Mouse (Mus musculus): ENCODE results near the gene Gm3336. TPM values are rescaled to one million over a fixed set of nuclear protein-coding genes. Genes with fewer than 3 reads are reported as not detected.

Gm3336 gene
- polyA plus RNA-seq, 1 experiment from 2014 or later = not detected

- 19% methylated on average over 50 of the region's 50 CpGs for WGBS (ENCODE audit: insufficient replicate concordance)
These were observed 36.7 kb downstream of the Gm3336 start for GRCm38 (mm10) chr8:70754871-70755660.

GRCm38 (mm10) chr8:70755661-70756475 is 37.5 kb downstream of the Gm3336 start:
- H3K9ac ChIP-seq = peak overlapping the region; percentile 78; the same call in 1 of the 2 replicates
- H3K27ac ChIP-seq = no peak overlapping the region
- no peak for ATAC-seq
- 77% methylated on average over 24 of the region's 24 CpGs for whole genome bisulfite sequencing (ENCODE audit: insufficient replicate concordance)
- peaks cover 29% of the 10 kb centered on the region for H3K36me3 ChIP-seq
- H3K4me3 ChIP-seq = peak overlapping the region; percentile 73; the same call in 1 of the 2 replicates
- H3K4me1 ChIP-seq = peaks cover 70% of the 10 kb centered on the region
- H3K27me3 ChIP-seq (replicated peaks) = no peaks in the 10 kb centered on the region
- H3K9me3 ChIP-seq (replicated peaks) = no peaks in the 10 kb centered on the region
- peak overlapping the region; percentile 97 for H3K4me2 ChIP-seq

More at GRCm38 (mm10) chr8:70754871-70755660, 36.7 kb downstream of the Gm3336 start:
- peaks cover 5% of the 10 kb centered on the region for H3K27me3 ChIP-seq (replicated peaks)
- H3K36me3 ChIP-seq = peaks cover 29% of the 10 kb centered on the region
- peak overlapping the region; percentile 73 for H3K4me3 ChIP-seq
- H3K4me1 ChIP-seq = peaks cover 65% of the 10 kb centered on the region
- H3K9me3 ChIP-seq (replicated peaks) = no peaks in the 10 kb centered on the region
- H3K27ac ChIP-seq = peak overlapping the region; percentile 61
- peak; percentile 11; the same call in 1 of the 2 replicates for ATAC-seq
- peak overlapping the region; percentile 97 for H3K4me2 ChIP-seq
- peak overlapping the region; percentile 78 for H3K9ac ChIP-seq

DNA sequence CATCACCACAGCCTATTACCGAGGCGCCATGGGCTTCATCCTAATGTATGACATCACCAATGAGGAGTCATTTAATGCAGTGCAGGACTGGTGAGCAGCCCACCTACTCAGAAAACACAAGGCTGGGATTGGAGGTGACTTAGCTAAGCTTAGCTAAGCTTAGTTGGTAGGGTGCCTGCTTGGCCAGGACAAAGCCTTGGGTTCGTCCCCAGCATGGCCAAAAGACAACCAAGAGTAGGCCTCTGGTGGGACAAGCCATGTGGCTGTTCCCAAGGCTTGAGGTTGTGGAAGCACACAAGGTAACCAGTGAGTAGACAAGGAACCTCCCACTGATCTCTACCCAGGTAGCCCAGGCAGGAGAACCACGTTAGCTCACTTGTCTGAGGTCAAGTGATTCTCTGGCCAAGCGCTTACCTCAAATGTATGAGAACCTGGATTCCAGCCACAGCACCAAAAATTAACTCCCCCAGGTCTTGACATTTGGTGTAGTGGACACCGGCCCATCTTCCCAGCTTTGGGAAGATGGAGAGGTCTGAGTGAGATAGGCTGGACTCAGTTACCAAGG is 38.2 kb downstream of the Gm3336 start:
- H3K4me2 ChIP-seq = no peak overlapping the region
- H3K27me3 ChIP-seq (replicated peaks) = no peaks in the 10 kb centered on the region
- WGBS (ENCODE audit: insufficient replicate concordance) = 85% methylated on average over 6 of the region's 6 CpGs
- peak overlapping the region; percentile 26; the same call in 1 of the 2 replicates for H3K27ac ChIP-seq
- H3K9me3 ChIP-seq (replicated peaks) = no peaks in the 10 kb centered on the region
- peaks cover 29% of the 10 kb centered on the region for H3K36me3 ChIP-seq
- no peak overlapping the region for H3K4me3 ChIP-seq
- no peak for ATAC-seq
- peaks cover 76% of the 10 kb centered on the region for H3K4me1 ChIP-seq
- no peak overlapping the region for H3K9ac ChIP-seq

- WGBS (ENCODE audit: insufficient replicate concordance) = 72% methylated on average over 22 of the region's 22 CpGs
- H3K27me3 ChIP-seq (replicated peaks) = no peaks in the 10 kb centered on the region
- no peak overlapping the region for H3K27ac ChIP-seq
- no peak for ATAC-seq
- H3K4me3 ChIP-seq = no peak overlapping the region
- H3K9ac ChIP-seq = no peak overlapping the region
- H3K36me3 ChIP-seq = peaks cover 31% of the 10 kb centered on the region
- no peaks in the 10 kb centered on the region for H3K9me3 ChIP-seq (replicated peaks)
- H3K4me2 ChIP-seq = no peak overlapping the region; the same call in 1 of the 2 replicates
- peaks cover 80% of the 10 kb centered on the region for H3K4me1 ChIP-seq
These were observed 39.4 kb downstream of the Gm3336 start for GRCm38 (mm10) chr8:70757523-70758307.

GRCm38 (mm10) chr8:70758308-70758615 is 39.9 kb downstream of the Gm3336 start:
- no peak overlapping the region for H3K27ac ChIP-seq
- ATAC-seq = no peak
- peaks cover 34% of the 10 kb centered on the region for H3K36me3 ChIP-seq
- H3K4me3 ChIP-seq = no peak overlapping the region
- H3K4me1 ChIP-seq = peaks cover 80% of the 10 kb centered on the region
- no peaks in the 10 kb centered on the region for H3K27me3 ChIP-seq (replicated peaks)
- no peaks in the 10 kb centered on the region for H3K9me3 ChIP-seq (replicated peaks)
- H3K9ac ChIP-seq = no peak overlapping the region
- peak overlapping the region; percentile 99; the same call in 1 of the 2 replicates for H3K4me2 ChIP-seq
- WGBS (ENCODE audit: insufficient replicate concordance) = 86% methylated on average over 7 of the region's 7 CpGs

GRCm38 (mm10) chr8:70758616-70759561 is 40.5 kb downstream of the Gm3336 start:
- ATAC-seq = no peak
- H3K27me3 ChIP-seq (replicated peaks) = no peaks in the 10 kb centered on the region
- H3K4me3 ChIP-seq = peak overlapping the region; percentile 76; the same call in 1 of the 2 replicates
- peak overlapping the region; percentile 99 for H3K4me2 ChIP-seq
- peaks cover 34% of the 10 kb centered on the region for H3K36me3 ChIP-seq
- H3K27ac ChIP-seq = peak overlapping the region; percentile 93
- H3K9me3 ChIP-seq (replicated peaks) = no peaks in the 10 kb centered on the region
- 70% methylated on average over 19 of the region's 19 CpGs for WGBS (ENCODE audit: insufficient replicate concordance)
- H3K9ac ChIP-seq = peak overlapping the region; percentile 37; the same call in 1 of the 2 replicates
- peaks cover 80% of the 10 kb centered on the region for H3K4me1 ChIP-seq

DNA sequence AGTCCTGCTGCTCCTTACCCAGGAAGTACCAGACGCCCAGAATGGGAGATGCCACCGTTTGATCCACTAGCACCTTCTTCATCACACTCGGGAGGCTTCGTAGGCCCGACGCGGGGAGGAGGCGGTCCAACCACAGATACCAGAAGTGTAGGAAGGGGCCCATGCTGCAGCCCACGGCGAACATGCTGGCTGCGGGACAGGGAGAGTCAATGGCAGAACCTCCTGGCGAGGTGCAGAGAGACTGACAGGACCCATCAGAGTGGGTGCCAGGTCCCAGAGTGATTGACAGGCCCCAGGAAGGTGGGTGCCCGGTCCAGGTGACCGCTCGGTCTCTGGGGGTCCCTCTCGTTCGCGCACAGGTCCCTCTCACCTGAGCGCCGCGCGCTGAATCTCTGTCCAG is 42.0 kb downstream of the Gm3336 start:
- under 1% methylated on average over 22 of the region's 22 CpGs for WGBS (ENCODE audit: insufficient replicate concordance)
- H3K27ac ChIP-seq = peak overlapping the region; percentile 93
- peaks cover 82% of the 10 kb centered on the region for H3K4me1 ChIP-seq
- no peaks in the 10 kb centered on the region for H3K27me3 ChIP-seq (replicated peaks)
- peak overlapping the region; percentile 99 for H3K4me2 ChIP-seq
- H3K36me3 ChIP-seq = peaks cover 34% of the 10 kb centered on the region
- H3K9ac ChIP-seq = peak overlapping the region; percentile 91
- H3K9me3 ChIP-seq (replicated peaks) = no peaks in the 10 kb centered on the region
- peak; percentile 0; the same call in 1 of the 2 replicates for ATAC-seq
- peak overlapping the region; percentile 76 for H3K4me3 ChIP-seq

GRCm38 (mm10) chr8:70760775-70761406 is 42.5 kb downstream of the Gm3336 start, which contains the start of gene Mpv17l2:
TSS of gene Mpv17l2 (minus strand) at chr8:70760946.
- peak within 1 kb of the TSS; percentile 91 for H3K9ac ChIP-seq
- peak within 1 kb of the TSS; percentile 93 for H3K27ac ChIP-seq
- peak within 1 kb of the TSS; percentile 99 for H3K4me2 ChIP-seq
- no peaks in the 10 kb centered on the region for H3K9me3 ChIP-seq (replicated peaks)
- H3K4me1 ChIP-seq = peaks cover 82% of the 10 kb centered on the region
- under 1% methylated on average over 55 of the region's 55 CpGs for WGBS (ENCODE audit: insufficient replicate concordance)
- H3K36me3 ChIP-seq = peaks cover 34% of the 10 kb centered on the region
- peak; percentile 90 for ATAC-seq
- peak within 1 kb of the TSS; percentile 76 for H3K4me3 ChIP-seq
- H3K27me3 ChIP-seq (replicated peaks) = no peaks in the 10 kb centered on the region

- Histone ChIP-seq H3K36me3 (peaks cover 22% of the 10 kb centered on the region), H3K4me1 (peaks cover 90% of the 10 kb centered on the region), H3K4me3 (no peak overlapping the region), H3K4me2 (peak overlapping the region; percentile 99), H3K9me3 (replicated peaks) (no peaks in the 10 kb centered on the region), H3K27ac (peak overlapping the region; percentile 91), H3K9ac (peak overlapping the region; percentile 53; the same call in 1 of the 2 replicates), H3K27me3 (replicated peaks) (no peaks in the 10 kb centered on the region)
- no peak; the same call in 1 of the 2 replicates for ATAC-seq
- 29% methylated on average over 1 of the region's 1 CpGs for WGBS (ENCODE audit: insufficient replicate concordance)
These were observed 43.8 kb downstream of the Gm3336 start for GRCm38 (mm10) chr8:70762118-70762517.

- H3K4me3 ChIP-seq = peak overlapping the region; percentile 63; the same call in 1 of the 2 replicates
- H3K4me1 ChIP-seq = peaks cover 96% of the 10 kb centered on the region
- 3% methylated on average over 3 of the region's 3 CpGs for WGBS (ENCODE audit: insufficient replicate concordance)
- ATAC-seq = no peak
- H3K9ac ChIP-seq = 0 out of 2 replicates have a peak overlapping the region, but pooled peaks have one; percentile 76
- H3K36me3 ChIP-seq = peaks cover 21% of the 10 kb centered on the region
- 0 out of 2 replicates have a peak, but pooled peaks cover 4% of the 10 kb centered on the region for H3K27me3 ChIP-seq (replicated peaks)
- H3K9me3 ChIP-seq (replicated peaks) = no peaks in the 10 kb centered on the region
- peak overlapping the region; percentile 93 for H3K4me2 ChIP-seq
- peak overlapping the region; percentile 91 for H3K27ac ChIP-seq
These were observed 45.0 kb downstream of the Gm3336 start for GRCm38 (mm10) chr8:70763354-70763753.
